Mouse (Mus musculus) cerebellum, adult 2 months (tissue): ENCODE results near the gene Farsb. TPM values are rescaled to one million over a fixed set of nuclear protein-coding genes. Genes with fewer than 3 reads are reported as not detected.

Experiments
- DNase-seq, 2 experiments: peaks; one replicate each; pipeline ENCODE4 v3.0.0; 2021
- H3K27ac ChIP-seq: fragments of 200-500 bp; 2 replicates; pipeline ENCODE4 v1.5.1; 2012; ENCODE audit warnings: low read length, control low read depth, inconsistent platforms; ENCODE audit not compliant: insufficient read depth
- H3K27me3 ChIP-seq: fragments of 200-500 bp; 2 replicates; pipeline ENCODE4 v1.6.1; 2012; ENCODE audit warnings: inconsistent platforms, mild to moderate bottlenecking, low read length, moderate library complexity; ENCODE audit not compliant: control insufficient read depth, insufficient read depth
- H3K4me1 ChIP-seq: fragments of 200-500 bp; 2 replicates; pipeline ENCODE4 v1.6.1; 2011; ENCODE audit warnings: low read length; ENCODE audit not compliant: control insufficient read depth, insufficient read depth
- H3K4me3 ChIP-seq: fragments of 200-500 bp; replicated peaks from 2 replicates; pipeline ENCODE3; 2011; ENCODE audit warnings: mild to moderate bottlenecking, low read depth, low read length, control low read depth; ENCODE audit not compliant: insufficient read depth
- CTCF ChIP-seq: fragments of 200-500 bp; IDR thresholded peaks from 2 replicates; pipeline ENCODE4 v1.5.1; 2011; ENCODE audit warnings: low read depth, mild to moderate bottlenecking, control low read depth, low read length, moderate library complexity, borderline replicate concordance; ENCODE audit not compliant: insufficient read depth
- POLR2A ChIP-seq: fragments of 200-500 bp; IDR thresholded peaks from 2 replicates; pipeline ENCODE4 v1.6.1; 2011; ENCODE audit warnings: low read length, control low read depth, borderline replicate concordance; ENCODE audit not compliant: insufficient read depth
- WGBS: fragments of 180-500 bp; shearing (Covaris S2); methylation state at CpG from one replicate; pipeline ENCODE4 v1.1.7; 2018; 5-methylcytosine and 5-hydroxymethylcytosine counted together
- polyA plus RNA-seq: library from polyadenylated mRNA; depleted of rRNA; stranded (reverse); fragments of >200 nt; gene quantifications from 2 replicates; pipeline ENCODE4 v1.2.3, GENCODE M21; 2012

The Farsb gene
- polyA plus RNA-seq, 1 experiment: 62.6 TPM

- Histone ChIP-seq H3K4me1 (peaks cover 8% of the 10 kb centered on the region; the same call in 1 of the 2 replicates), H3K27ac (no peak overlapping the region), H3K27me3 (no peaks in the 10 kb centered on the region), H3K4me3 (no peak overlapping the region)
- 78% methylated on average over 2 of the region's 2 CpGs for WGBS
- no peak for TF ChIP-seq CTCF
- TF ChIP-seq POLR2A: no peak
- peak in 1 of 2 experiments; percentile 18 for DNase-seq
Observed at GRCm38 (mm10) chr1:78409396-78409795, 79.3 kb downstream of the Farsb start.

GRCm38 (mm10) chr1:78401413-78401812, 87.3 kb downstream of the Farsb start:
- H3K27me3 ChIP-seq: no peaks in the 10 kb centered on the region
- peaks cover 5% of the 10 kb centered on the region for H3K4me1 ChIP-seq
- no peak for DNase-seq
- no peak overlapping the region for H3K27ac ChIP-seq
- no peak for TF ChIP-seq CTCF
- no peak for TF ChIP-seq POLR2A
- no peak overlapping the region for H3K4me3 ChIP-seq
- WGBS: 94% methylated on average over 4 of the region's 4 CpGs

GRCm38 (mm10) chr1:78399755-78400154, 88.9 kb downstream of the Farsb start:
- Histone ChIP-seq H3K27me3 (no peaks in the 10 kb centered on the region), H3K27ac (no peak overlapping the region), H3K4me1 (peaks cover 15% of the 10 kb centered on the region), H3K4me3 (no peak overlapping the region)
- 64% methylated on average over 3 of the region's 3 CpGs for WGBS
- no peak for DNase-seq
- TF ChIP-seq CTCF (no peak), POLR2A (no peak)

- no peaks in the 10 kb centered on the region for H3K27me3 ChIP-seq
- no peak overlapping the region for H3K4me3 ChIP-seq
- peak overlapping the region; percentile 62; the same call in 1 of the 2 replicates for H3K27ac ChIP-seq
- H3K4me1 ChIP-seq: peaks cover 11% of the 10 kb centered on the region
- DNase-seq: peak; percentile 81 to 90
- WGBS: 8% methylated on average over 8 of the region's 8 CpGs
- TF ChIP-seq POLR2A (no peak), CTCF (0 out of 2 replicates have a peak, but pooled peaks have one; percentile 2)
Observed at GRCm38 (mm10) chr1:78396320-78396913, 92.3 kb downstream of the Farsb start.

GRCm38 (mm10) chr1:78395737-78396136, 93.0 kb downstream of the Farsb start:
- H3K27ac ChIP-seq: peak overlapping the region; percentile 69; the same call in 1 of the 2 replicates
- H3K4me3 ChIP-seq: no peak overlapping the region
- DNase-seq: no peak
- WGBS: 62% methylated on average over 6 of the region's 6 CpGs
- no peak for TF ChIP-seq CTCF
- no peak for TF ChIP-seq POLR2A
- peaks cover 11% of the 10 kb centered on the region for H3K4me1 ChIP-seq
- H3K27me3 ChIP-seq: no peaks in the 10 kb centered on the region

- Histone ChIP-seq H3K27ac (0 out of 2 replicates have a peak overlapping the region, but pooled peaks have one; percentile 69), H3K4me1 (peaks cover 11% of the 10 kb centered on the region), H3K27me3 (no peaks in the 10 kb centered on the region), H3K4me3 (no peak overlapping the region)
- no peak for TF ChIP-seq CTCF
- no peak for TF ChIP-seq POLR2A
- no peak for DNase-seq
- 70% methylated on average over 8 of the region's 8 CpGs for WGBS
Observed at GRCm38 (mm10) chr1:78395191-78395735, 93.4 kb downstream of the Farsb start.

GRCm38 (mm10) chr1:78388848-78389247, 99.8 kb downstream of the Farsb start:
- no peak for TF ChIP-seq POLR2A
- no peak for TF ChIP-seq CTCF
- no peaks in the 10 kb centered on the region for H3K27me3 ChIP-seq
- no peak overlapping the region for H3K27ac ChIP-seq
- WGBS: 32% methylated on average over 3 of the region's 3 CpGs
- no peak overlapping the region for H3K4me3 ChIP-seq
- H3K4me1 ChIP-seq: peaks cover 7% of the 10 kb centered on the region
- DNase-seq: no peak

- peaks cover 7% of the 10 kb centered on the region for H3K4me1 ChIP-seq
- WGBS: 67% methylated on average over 4 of the region's 4 CpGs
- TF ChIP-seq CTCF (no peak), POLR2A (no peak)
- no peak for DNase-seq
- H3K27me3 ChIP-seq: no peaks in the 10 kb centered on the region
- H3K4me3 ChIP-seq: no peak overlapping the region
- no peak overlapping the region for H3K27ac ChIP-seq
Observed at GRCm38 (mm10) chr1:78387854-78388253, 100.8 kb downstream of the Farsb start.
